Mouse (Mus musculus): ENCODE data around the gene Fbln1. TPM values are rescaled to one million over a fixed set of nuclear protein-coding genes. Genes with fewer than 3 reads are reported as not detected.

Fbln1 gene
- polyA plus RNA-seq, 1 experiment = 32.4 TPM

DNA sequence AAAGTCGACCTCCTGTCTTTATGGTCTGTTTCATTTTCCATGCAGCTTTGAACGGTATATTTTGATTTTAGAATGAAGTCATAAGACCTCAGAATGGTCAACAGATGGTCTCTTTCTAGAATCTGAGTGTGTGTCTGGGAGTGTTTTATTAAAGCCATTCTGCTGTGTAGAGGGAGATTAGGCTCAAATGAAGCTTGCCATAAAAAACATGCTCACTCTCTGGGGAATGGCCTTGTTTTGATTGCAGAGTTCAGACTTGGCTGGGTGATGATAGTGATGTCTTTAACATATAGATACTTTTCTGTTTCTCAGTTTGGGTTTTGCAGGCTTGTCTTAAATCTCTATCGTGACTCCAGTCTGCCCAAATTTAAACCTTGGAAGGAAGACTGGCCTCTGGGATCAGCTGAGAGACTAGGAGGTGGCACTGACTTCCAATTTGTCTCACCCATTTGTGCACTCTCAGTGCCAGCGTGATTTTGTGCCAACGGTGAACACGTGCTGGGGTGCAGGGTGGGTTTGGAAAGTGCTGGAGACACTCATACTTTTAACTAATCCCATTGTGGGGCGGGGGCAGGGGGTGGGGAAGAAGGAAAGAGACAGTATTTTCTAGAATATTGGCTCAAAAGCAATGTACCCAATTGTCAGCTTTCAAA, 26.1 kb upstream of the Fbln1 start:
- H3K36me3 ChIP-seq (ENCODE audit: control insufficient read depth, insufficient read depth) = no peaks in the 10 kb centered on the region
- no peak for TF ChIP-seq MAX (IDR thresholded peaks at IDR 0.05)
- no peak for TF ChIP-seq CEBPB (IDR thresholded peaks at IDR 0.05; ENCODE audit: low read depth)
- no peak for TF ChIP-seq USF1 (IDR thresholded peaks at IDR 0.05; ENCODE audit: low read depth)
- H3K4me3 ChIP-seq (ENCODE audit: insufficient read depth, poor library complexity, severe bottlenecking) = no peak overlapping the region
- no peaks in the 10 kb centered on the region for H3K79me3 ChIP-seq (ENCODE audit: low read depth)
- H3K79me2 ChIP-seq (ENCODE audit: control insufficient read depth, insufficient read depth) = no peaks in the 10 kb centered on the region
- peaks cover 47% of the 10 kb centered on the region for H3K27me3 ChIP-seq (ENCODE audit: control insufficient read depth, insufficient read depth, insufficient read length)
- H3ac ChIP-seq (ENCODE audit: control insufficient read depth, insufficient read length, low read depth) = no peak overlapping the region

DNA sequence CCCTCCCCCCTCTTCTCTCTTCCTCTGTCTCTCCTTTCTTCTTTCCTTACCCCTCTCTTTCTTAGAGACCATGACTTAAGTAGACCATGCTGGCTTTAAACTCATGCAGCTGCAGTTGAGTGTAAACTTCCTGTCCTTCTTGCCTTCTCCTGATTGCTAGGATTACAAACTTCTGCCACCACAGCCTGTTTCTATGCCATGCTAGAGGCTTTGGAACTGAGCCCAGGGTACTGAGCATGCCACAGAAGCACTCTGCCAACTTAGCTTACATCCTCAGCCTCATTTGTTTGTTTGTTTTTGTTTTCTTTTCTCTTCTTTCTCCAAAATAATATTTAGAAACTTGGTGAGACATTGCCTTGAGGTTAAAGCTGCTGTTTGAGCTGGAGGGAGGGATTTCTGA, 25.4 kb upstream of the Fbln1 start:
- H3K79me2 ChIP-seq (ENCODE audit: control insufficient read depth, insufficient read depth) = no peaks in the 10 kb centered on the region
- no peak overlapping the region for H3ac ChIP-seq (ENCODE audit: control insufficient read depth, insufficient read length, low read depth)
- no peak for TF ChIP-seq FOSL1 (IDR thresholded peaks at IDR 0.05; ENCODE audit: insufficient read depth, low read length, poor library complexity, severe bottlenecking)
- no peak for TF ChIP-seq MYOG (IDR thresholded peaks at IDR 0.05; ENCODE audit: control insufficient read depth, extremely low read depth, insufficient read length)
- TF ChIP-seq CEBPB (IDR thresholded peaks at IDR 0.05; ENCODE audit: low read depth) = no peak
- H3K27me3 ChIP-seq (ENCODE audit: control insufficient read depth, insufficient read depth, insufficient read length) = peaks cover 47% of the 10 kb centered on the region
- no peak overlapping the region for H3K4me3 ChIP-seq (ENCODE audit: insufficient read depth, poor library complexity, severe bottlenecking)
- H3K36me3 ChIP-seq (ENCODE audit: control insufficient read depth, insufficient read depth) = no peaks in the 10 kb centered on the region
- no peaks in the 10 kb centered on the region for H3K79me3 ChIP-seq (ENCODE audit: low read depth)

DNA sequence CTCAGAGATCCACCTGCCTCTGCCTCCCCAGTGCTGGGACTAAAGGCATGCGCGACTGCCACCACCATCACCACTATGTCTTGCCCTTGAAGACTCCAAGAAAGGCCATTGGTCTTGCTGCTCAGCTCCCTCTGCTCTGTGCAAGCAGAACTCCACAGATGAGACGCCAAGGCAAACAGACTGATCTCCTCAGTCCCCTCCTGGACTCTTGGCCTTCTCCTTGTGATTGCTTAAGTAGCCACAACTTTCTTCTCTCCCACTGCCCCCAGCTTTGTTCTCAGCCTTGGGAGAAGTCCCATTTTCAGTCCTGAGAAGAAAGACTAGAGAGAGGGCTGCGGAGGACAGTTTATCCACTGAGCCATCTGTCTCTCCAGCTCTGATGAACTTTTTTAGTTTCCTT, 23.7 kb upstream of the Fbln1 start:
- H3ac ChIP-seq (ENCODE audit: control insufficient read depth, insufficient read length, low read depth) = no peak overlapping the region
- H3K79me3 ChIP-seq (ENCODE audit: low read depth) = no peaks in the 10 kb centered on the region
- TF ChIP-seq MYOG (IDR thresholded peaks at IDR 0.05; ENCODE audit: control insufficient read depth, extremely low read depth, insufficient read length) = no peak
- no peak for TF ChIP-seq CTCF (IDR thresholded peaks at IDR 0.05; ENCODE audit: control insufficient read depth, insufficient read depth, insufficient read length)
- TF ChIP-seq USF1 (IDR thresholded peaks at IDR 0.05; ENCODE audit: low read depth) = no peak
- TF ChIP-seq FOSL1 (IDR thresholded peaks at IDR 0.05; ENCODE audit: insufficient read depth, low read length, poor library complexity, severe bottlenecking) = no peak
- no peak for TF ChIP-seq MYOD1 (IDR thresholded peaks at IDR 0.05; ENCODE audit: control insufficient read depth, insufficient read length, low read depth)
- TF ChIP-seq MAX (IDR thresholded peaks at IDR 0.05) = no peak
- TF ChIP-seq CEBPB (IDR thresholded peaks at IDR 0.05; ENCODE audit: low read depth) = no peak
- H3K27me3 ChIP-seq (ENCODE audit: control insufficient read depth, insufficient read depth, insufficient read length) = peaks cover 47% of the 10 kb centered on the region
- no peaks in the 10 kb centered on the region for H3K79me2 ChIP-seq (ENCODE audit: control insufficient read depth, insufficient read depth)
- H3K4me3 ChIP-seq (ENCODE audit: insufficient read depth, poor library complexity, severe bottlenecking) = no peak overlapping the region
- H3K36me3 ChIP-seq (ENCODE audit: control insufficient read depth, insufficient read depth) = no peaks in the 10 kb centered on the region

DNA sequence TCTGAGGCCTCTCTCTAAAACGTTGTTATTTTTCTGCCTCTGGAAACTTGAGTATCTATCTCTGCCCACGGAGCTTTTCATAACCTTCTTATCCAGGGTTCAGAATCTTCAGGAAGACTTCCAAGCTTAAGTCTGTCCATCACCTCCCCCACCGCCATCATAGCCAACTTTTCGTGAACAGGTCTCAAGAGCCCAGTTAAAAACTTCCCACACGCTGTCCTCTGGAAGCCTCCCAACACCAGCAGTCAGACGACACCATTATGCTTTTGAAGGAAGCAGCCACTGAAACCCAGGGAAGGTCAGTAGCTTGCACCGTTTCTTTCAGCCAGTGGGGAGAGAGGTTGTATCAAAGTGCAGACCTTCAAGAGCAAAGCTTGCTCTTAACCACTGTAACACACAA, 18.8 kb upstream of the Fbln1 start:
- no peaks in the 10 kb centered on the region for H3K36me3 ChIP-seq (ENCODE audit: control insufficient read depth, insufficient read depth)
- no peak overlapping the region for H3ac ChIP-seq (ENCODE audit: control insufficient read depth, insufficient read length, low read depth)
- no peaks in the 10 kb centered on the region for H3K79me3 ChIP-seq (ENCODE audit: low read depth)
- no peak overlapping the region for H3K4me3 ChIP-seq (ENCODE audit: insufficient read depth, poor library complexity, severe bottlenecking)
- peaks cover 26% of the 10 kb centered on the region for H3K27me3 ChIP-seq (ENCODE audit: control insufficient read depth, insufficient read depth, insufficient read length)
- H3K79me2 ChIP-seq (ENCODE audit: control insufficient read depth, insufficient read depth) = no peaks in the 10 kb centered on the region
- TF ChIP-seq CTCF (IDR thresholded peaks at IDR 0.05; ENCODE audit: control insufficient read depth, insufficient read depth, insufficient read length) (no peak), MYOG (IDR thresholded peaks at IDR 0.05; ENCODE audit: control insufficient read depth, extremely low read depth, insufficient read length) (no peak), FOSL1 (IDR thresholded peaks at IDR 0.05; ENCODE audit: insufficient read depth, low read length, poor library complexity, severe bottlenecking) (no peak), MAX (IDR thresholded peaks at IDR 0.05) (no peak), USF1 (IDR thresholded peaks at IDR 0.05; ENCODE audit: low read depth) (no peak), MYOD1 (IDR thresholded peaks at IDR 0.05; ENCODE audit: control insufficient read depth, insufficient read length, low read depth) (no peak), CEBPB (IDR thresholded peaks at IDR 0.05; ENCODE audit: low read depth) (no peak)

DNA sequence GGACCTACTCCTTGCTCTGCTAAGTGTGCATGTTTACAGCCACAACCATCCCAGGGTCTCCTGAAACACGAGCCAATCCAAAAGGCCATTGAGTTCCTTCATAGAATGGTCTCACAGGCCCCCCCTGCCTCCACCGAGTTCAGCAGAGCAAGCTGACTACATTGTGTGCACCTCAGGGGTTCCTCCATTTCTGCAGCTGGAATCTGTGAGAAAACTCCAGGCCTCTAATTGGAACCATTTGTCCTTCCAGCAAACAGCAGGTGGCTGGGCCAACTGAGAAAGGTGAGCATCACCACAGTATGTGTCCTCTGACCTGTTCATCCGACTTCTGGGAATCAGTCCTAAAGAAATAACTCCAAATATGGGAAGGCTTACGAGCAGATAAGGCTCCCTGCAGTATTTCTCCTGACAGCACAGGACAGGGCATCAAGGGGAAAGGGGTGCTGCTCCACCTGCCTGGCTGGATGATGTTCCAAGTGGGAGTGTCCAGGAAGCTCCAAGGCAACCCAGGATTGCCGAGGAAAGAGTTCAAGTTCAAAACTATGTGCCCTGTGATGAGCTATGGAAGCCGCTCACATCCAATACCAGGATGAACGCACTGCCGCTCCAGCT, 17.5 kb upstream of the Fbln1 start:
- no peaks in the 10 kb centered on the region for H3K79me3 ChIP-seq (ENCODE audit: low read depth)
- H3ac ChIP-seq (ENCODE audit: control insufficient read depth, insufficient read length, low read depth) = no peak overlapping the region
- H3K27me3 ChIP-seq (ENCODE audit: control insufficient read depth, insufficient read depth, insufficient read length) = peaks cover 19% of the 10 kb centered on the region
- H3K36me3 ChIP-seq (ENCODE audit: control insufficient read depth, insufficient read depth) = no peaks in the 10 kb centered on the region
- no peaks in the 10 kb centered on the region for H3K79me2 ChIP-seq (ENCODE audit: control insufficient read depth, insufficient read depth)
- no peak for TF ChIP-seq MYOG (IDR thresholded peaks at IDR 0.05; ENCODE audit: control insufficient read depth, extremely low read depth, insufficient read length)
- TF ChIP-seq USF1 (IDR thresholded peaks at IDR 0.05; ENCODE audit: low read depth) = no peak
- TF ChIP-seq CEBPB (IDR thresholded peaks at IDR 0.05; ENCODE audit: low read depth) = no peak
- no peak for TF ChIP-seq CTCF (IDR thresholded peaks at IDR 0.05; ENCODE audit: control insufficient read depth, insufficient read depth, insufficient read length)
- no peak for TF ChIP-seq MAX (IDR thresholded peaks at IDR 0.05)
- TF ChIP-seq FOSL1 (IDR thresholded peaks at IDR 0.05; ENCODE audit: insufficient read depth, low read length, poor library complexity, severe bottlenecking) = no peak
- no peak for TF ChIP-seq MYOD1 (IDR thresholded peaks at IDR 0.05; ENCODE audit: control insufficient read depth, insufficient read length, low read depth)
- H3K4me3 ChIP-seq (ENCODE audit: insufficient read depth, poor library complexity, severe bottlenecking) = no peak overlapping the region
